Mouse (Mus musculus) Patski (cell line): ENCODE data around the gene Gm19935. TPM values are rescaled to one million over a fixed set of nuclear protein-coding genes. Genes with fewer than 3 reads are reported as not detected.

Experiments
- ATAC-seq: fragments of 100-300 bp; one replicate; pipeline ENCODE4 v1.8.0; 2021
- CTCF ChIA-PET: fragments of 350-600 bp; sonication (Branson Sonifier 250); formaldehyde crosslinking; loops from one replicate; lab custom pipeline; 2022; ENCODE audit warnings: inconsistent platforms; lab: Charles Lee
- POLR2A ChIA-PET: fragments of 350-600 bp; sonication (Branson Sonifier 250); formaldehyde crosslinking; loops from one replicate; lab custom pipeline; 2022; ENCODE audit warnings: antibody characterized with exemption, inconsistent platforms; lab: Charles Lee
- DNase-seq: peaks from one replicate; pipeline ENCODE4 v3.0.0-alpha.2; 2011; ENCODE audit warnings: low read depth, low spot score
- H3K27me3 ChIP-seq: fragments of 371-371 bp; one replicate; pipeline ENCODE4 v1.5.1; 2021
- CTCF ChIP-seq: fragments of 100-300 bp; IDR thresholded peaks from one replicate; pipeline ENCODE4 v1.5.1; 2021
- in situ Hi-C: fragments of 300-500 bp; cut with MboI; formaldehyde crosslinking; loops from 3 replicates; pipeline ENCODE4 v1.11.1; 2018; ENCODE audit warnings: low pct_unique_long_range_greater_than_20kb, mixed read lengths
- polyA plus RNA-seq: library from polyadenylated mRNA; unstranded; gene quantifications from one replicate; pipeline ENCODE4 v1.2.3, GENCODE M21; 2021

Gene Gm19935
- polyA plus RNA-seq, 1 experiment from 2014 or later, result 0.51 TPM

DNA sequence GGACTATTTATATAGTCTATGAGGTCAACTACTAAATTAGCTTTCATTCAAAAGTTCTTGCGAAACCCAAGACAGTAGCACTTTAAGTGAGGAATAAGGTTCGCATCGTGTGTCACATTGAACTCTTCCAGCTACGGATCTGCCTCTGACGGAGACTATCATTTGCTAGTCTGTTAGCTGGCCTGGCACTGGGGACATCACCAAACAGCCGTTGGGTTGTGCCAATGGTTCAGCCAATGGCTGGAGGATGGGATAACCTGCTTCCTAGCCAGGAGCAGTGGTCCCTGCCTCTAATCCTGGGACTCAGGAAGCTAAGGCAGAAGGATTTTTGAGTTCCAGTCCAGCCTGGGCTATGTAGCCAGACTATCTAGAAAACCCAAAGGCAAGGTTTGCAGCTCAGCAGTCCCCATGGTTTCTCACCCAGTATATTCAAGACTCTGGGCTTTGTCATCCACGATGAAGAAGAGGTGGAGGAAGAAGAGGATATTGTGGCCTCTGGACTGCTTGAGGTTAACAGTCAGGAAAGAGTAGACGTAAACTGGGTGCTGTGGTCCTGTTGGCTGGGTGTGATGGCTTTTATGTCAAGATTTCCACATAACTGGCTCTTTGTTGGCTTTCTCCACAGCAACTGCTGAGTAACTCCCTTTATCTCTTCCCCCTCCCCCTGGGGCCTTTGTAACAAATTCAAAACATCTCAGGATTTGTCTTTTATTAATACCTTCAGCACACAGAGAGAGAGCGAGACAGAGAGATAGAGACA is 2.5 kb upstream of the Gm19935 start:
- no peak for ATAC-seq
- H3K27me3 ChIP-seq, result no peaks in the 10 kb centered on the region
- no peak for DNase-seq
- in situ Hi-C loops, result loop anchor here (5.0 to 10.0 kb wide), 2 partner anchors 133 to 205 kb away; no protein-coding TSS in a partner anchor
- ChIA-PET POLR2A (no interaction called here), CTCF (interaction anchor here (1.3 to 8.9 kb wide), 2 partner anchors 7 to 135 kb away, joined by 3 to 86 read pairs; partner anchors contain the start of gene Chd9)
- TF ChIP-seq CTCF, result no peak

DNA sequence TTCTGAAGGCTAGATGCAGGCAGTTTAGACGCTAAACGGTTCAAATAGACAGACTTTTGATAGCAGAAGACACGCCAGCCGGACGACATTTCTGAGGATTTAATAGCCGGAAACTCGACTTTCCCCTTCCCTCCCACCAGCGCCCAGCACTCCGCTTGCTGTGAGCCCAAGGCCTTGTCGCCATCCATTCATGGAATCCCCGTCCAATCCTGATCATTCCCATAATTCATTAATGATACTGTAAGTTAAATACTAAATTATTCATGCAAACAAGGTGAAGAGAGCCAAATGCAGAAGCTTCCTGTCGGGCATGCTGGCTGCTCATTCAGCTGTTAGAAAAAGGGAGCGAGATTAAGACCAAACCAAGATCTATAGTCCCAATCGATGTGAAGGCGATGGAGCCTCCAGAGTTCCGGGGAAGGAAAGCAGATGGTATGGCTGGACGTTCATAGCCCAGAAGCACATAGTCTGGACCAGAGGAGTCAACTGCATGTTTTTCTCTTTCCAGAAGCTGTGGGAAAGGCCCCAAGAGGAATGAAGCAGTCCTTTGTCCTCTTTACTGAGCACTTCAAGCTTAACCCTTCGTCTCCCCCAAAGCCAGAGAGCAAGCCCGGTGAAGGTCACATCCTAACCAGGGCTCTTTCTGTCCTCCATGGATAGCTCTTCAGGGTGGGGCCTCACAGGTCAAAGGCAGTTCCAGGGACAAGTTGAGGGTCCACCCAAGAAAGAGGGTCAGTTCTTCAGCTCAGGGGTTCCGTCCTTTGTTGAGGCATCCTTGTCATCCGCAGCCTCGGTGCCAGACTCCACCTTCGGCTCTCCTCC is 921 bp downstream of the Gm19935 start:
- in situ Hi-C loops, result loop anchor here (5.0 kb wide), 1 partner anchor 136 kb away; no protein-coding TSS in a partner anchor
- no peaks in the 10 kb centered on the region for H3K27me3 ChIP-seq
- ATAC-seq (no peak), DNase-seq (no peak)
- TF ChIP-seq CTCF, result no peak
- ChIA-PET POLR2A (interaction anchor here (0.8 kb wide), 1 partner anchor 12 kb away, joined by 3 read pairs; the partner anchor contains the start of gene Chd9), CTCF (interaction anchor here (1.3 to 8.9 kb wide), 3 partner anchors 10 to 138 kb away, joined by 3 to 86 read pairs (median 5); partner anchors contain the start of gene Chd9)

DNA sequence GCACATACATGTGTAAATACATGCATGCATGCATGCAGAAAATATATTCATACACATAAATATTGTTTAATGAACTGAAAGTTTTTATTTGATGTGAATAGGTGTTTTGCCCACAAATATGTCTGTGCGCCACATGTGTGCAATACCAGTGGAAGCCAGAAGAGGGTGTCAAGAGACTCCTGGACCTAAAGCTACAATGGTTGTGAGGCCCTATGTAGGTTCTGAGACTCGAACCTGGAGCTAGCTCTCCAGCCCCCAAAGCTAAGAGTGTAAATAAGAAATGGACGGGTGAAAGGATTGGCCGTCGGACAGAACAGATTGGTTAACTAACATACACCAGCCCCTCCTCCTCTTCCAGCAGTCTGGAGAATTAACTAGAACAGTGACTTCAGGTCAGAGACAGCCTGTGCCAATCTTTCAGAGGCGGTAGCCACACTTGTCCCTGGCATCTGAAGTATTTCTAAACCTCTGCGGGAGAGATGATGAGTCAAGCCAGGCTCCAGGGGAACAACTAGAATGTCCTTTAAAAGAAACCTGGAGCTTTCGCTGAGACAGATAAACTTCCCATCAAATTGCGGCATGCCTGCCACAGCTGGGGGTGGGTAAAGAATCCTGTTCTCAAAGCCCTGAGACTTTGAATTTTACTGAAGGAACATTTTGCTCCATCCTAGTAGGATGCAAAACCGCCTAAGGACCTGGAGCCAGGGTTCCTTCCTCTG is 3.4 kb downstream of the Gm19935 start:
- in situ Hi-C loops, result no loop called here
- H3K27me3 ChIP-seq, result no peaks in the 10 kb centered on the region
- peak; percentile 86 for TF ChIP-seq CTCF
- CTCF ChIA-PET, result interaction anchor here (1.2 to 8.9 kb wide), 6 partner anchors 9 to 1018 kb away, joined by 4 to 86 read pairs (median 8); partner anchors contain the start of gene Chd9
- POLR2A ChIA-PET, result interaction anchor here (0.6 to 1.3 kb wide), 4 partner anchors 15 to 57 kb away, joined by 3 to 5 read pairs (median 3); partner anchors contain the start of gene Chd9
- DNase-seq, result peak; percentile 86
- peak; percentile 96 for ATAC-seq

DNA sequence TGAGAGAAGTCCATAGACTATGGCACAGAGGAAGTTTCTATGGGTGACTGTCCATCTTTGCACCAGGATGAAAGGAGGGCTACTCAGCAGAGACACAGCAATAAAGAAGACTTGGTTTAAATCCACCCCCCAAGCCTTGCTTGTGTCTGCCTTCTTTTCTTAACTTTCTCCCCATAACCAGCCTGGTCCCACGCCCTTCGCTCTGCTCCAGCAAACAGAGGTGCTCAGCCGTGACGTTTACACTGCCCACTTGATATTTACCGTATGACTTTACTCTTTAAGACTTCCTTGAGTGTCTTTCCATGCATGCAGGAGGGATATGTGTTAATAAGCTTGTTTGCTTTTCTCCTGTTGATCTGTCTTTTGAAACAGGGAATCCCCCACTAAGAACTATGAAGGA is 17.7 kb downstream of the Gm19935 start:
- ATAC-seq (no peak), DNase-seq (peak; percentile 75)
- in situ Hi-C loops, result no loop called here
- POLR2A ChIA-PET, result no interaction called here
- CTCF ChIA-PET, result interaction anchor here (1.8 kb wide), 1 partner anchor 18 kb away, joined by 3 read pairs; the partner anchor contains the start of gene Gm19935
- no peaks in the 10 kb centered on the region for H3K27me3 ChIP-seq
- TF ChIP-seq CTCF, result no peak

DNA sequence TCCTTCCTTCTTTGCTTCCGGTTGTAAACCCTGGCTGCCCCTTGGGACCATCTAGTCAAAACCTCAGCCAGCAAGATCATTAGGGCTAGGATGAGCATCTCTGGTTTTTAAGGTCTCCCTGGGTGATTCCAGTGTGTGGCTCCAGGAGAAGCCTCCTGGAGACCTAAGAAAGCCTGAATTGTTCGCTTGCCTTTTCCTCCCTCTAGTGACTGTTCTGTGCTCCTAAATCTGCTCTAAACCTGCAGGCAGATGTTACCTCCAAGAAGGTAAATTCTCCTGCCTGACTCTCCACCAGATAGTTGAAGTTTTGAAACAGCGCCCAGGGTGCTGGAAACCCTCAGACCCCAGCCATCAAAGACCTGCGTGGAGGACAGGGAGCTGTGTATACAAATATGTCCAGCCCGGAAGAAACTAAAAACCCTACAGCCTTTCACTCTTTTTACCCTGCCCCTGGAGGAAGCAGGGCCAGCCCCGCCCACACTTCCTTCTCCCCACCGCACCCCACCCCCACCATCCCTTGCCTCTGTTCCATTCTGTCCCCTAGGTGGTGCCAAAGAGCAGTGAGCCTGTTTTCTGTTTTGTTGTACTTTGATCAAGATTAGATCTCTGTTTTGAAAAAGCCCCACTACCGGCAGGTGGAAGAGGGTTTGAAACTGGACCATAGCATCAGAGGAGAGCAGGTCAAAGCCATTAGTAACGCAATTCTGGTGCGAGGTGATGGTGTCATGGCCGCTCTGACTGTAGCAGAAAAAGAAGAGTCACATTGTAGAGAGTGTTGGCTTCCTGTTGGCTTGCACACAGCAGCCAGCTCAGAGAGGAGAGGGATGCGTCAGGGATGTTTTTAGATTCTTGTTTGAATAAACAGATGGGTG is 22.0 kb downstream of the Gm19935 start:
- in situ Hi-C loops, result loop anchor here (5.0 kb wide), 2 partner anchors 793 to 948 kb away; no protein-coding TSS in a partner anchor
- DNase-seq, result no peak

DNA sequence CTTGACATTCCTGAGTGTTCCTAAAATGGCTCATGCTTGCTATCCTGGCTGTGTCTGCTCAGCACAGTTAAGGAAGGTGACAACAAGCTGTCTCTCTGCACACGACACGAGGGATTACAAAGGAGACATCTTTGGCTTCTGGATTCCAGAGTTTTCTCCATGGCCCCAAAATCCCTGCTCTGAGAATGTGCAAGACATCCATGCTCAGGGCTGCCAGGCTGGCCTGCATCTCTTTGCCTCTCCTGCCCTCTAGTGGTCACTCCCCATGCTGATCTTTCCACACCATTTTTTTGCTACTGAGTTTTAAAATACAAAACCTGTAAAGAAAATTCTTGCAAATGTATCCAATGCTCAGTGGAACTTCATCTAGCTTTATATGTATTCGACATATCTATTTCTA is 23.5 kb downstream of the Gm19935 start:
- CTCF ChIA-PET, result interaction anchor here (0.7 to 2.8 kb wide), 27 partner anchors 11 to 1007 kb away, joined by 3 to 25 read pairs (median 4); partner anchors contain the start of gene Gm19935
- peak; percentile 96 for TF ChIP-seq CTCF
- no peak for ATAC-seq

More for the DNA sequence above, 22.0 kb downstream of the Gm19935 start:
- peak; percentile 59 for TF ChIP-seq CTCF
- ChIA-PET POLR2A (interaction anchor here (0.7 to 1.2 kb wide), 2 partner anchors 33 to 38 kb away, joined by 3 read pairs; partner anchors contain the start of gene Chd9), CTCF (interaction anchor here (1.0 to 2.8 kb wide), 18 partner anchors 10 to 947 kb away, joined by 3 to 25 read pairs (median 5); partner anchors contain the start of gene Chd9)
- H3K27me3 ChIP-seq, result no peaks in the 10 kb centered on the region
- ATAC-seq, result peak; percentile 46

DNA sequence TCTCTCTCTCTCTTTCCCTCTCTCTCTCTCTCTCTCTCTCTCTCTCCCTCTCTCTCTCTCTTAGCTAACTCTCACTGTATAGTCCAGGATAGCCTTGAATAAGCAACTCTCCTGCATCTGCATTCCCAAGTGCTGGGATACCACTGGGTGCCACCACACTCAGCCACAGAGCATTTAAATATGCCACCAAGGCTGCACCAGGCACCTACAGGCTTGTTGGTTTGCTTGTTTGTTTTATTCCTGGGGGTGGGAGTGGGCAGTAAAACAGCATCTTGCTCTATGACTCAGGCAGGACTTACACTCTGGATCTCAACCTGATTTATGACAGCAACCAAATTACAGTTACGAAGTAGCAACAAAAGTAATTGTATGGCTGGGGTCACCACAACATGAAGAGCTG is 25.6 kb downstream of the Gm19935 start:
- no peak for DNase-seq
- CTCF ChIA-PET, result interaction anchor here (1.2 kb wide), 1 partner anchor 83 kb away, joined by 3 read pairs; no protein-coding TSS in a partner anchor
- H3K27me3 ChIP-seq, result no peaks in the 10 kb centered on the region
- in situ Hi-C loops, result loop anchor here (5.0 kb wide), 2 partner anchors 789 to 944 kb away; no protein-coding TSS in a partner anchor
- POLR2A ChIA-PET, result no interaction called here
- no peak for TF ChIP-seq CTCF
- ATAC-seq, result no peak

More for the DNA sequence above, 23.5 kb downstream of the Gm19935 start:
- no peak for DNase-seq
- POLR2A ChIA-PET, result interaction anchor here (1.1 kb wide), 1 partner anchor 53 kb away, joined by 3 read pairs; no protein-coding TSS in a partner anchor
- in situ Hi-C loops, result loop anchor here (5.0 kb wide), 2 partner anchors 791 to 946 kb away; no protein-coding TSS in a partner anchor
- no peaks in the 10 kb centered on the region for H3K27me3 ChIP-seq

DNA sequence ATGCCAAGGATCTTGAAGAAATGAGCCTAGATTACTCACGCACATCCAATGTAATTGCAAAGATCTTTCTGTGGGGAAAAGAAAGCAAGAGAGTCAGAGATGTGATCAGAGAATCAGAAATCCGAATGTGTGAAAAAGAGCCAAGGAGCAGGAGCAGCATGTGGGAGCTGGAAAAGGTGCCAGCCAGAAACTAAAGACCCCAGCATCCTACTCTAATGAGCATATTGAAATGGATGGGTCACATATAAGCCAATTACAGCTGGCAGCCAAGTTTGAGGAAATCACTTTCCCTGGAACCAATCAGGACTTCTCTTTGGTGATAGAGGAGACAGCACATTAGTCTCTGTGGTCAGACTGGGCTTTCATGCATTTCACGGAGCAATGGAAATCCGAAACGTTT is 47.4 kb downstream of the Gm19935 start:
- DNase-seq (no peak), ATAC-seq (no peak)
- H3K27me3 ChIP-seq, result no peaks in the 10 kb centered on the region
- in situ Hi-C loops, result no loop called here
- TF ChIP-seq CTCF, result no peak
- ChIA-PET POLR2A (interaction anchor here (0.6 kb wide), 1 partner anchor 20 kb away, joined by 3 read pairs; no protein-coding TSS in a partner anchor), CTCF (interaction anchor here (1.0 kb wide), 1 partner anchor 24 kb away, joined by 3 read pairs; no protein-coding TSS in a partner anchor)

Other genes starting within 250 kb of the Gm19935 start
- gene Chd9, start 11.0 kb upstream of the Gm19935 start, polyA plus RNA-seq, result 63.7 TPM